Mouse (Mus musculus): Measurements from ENCODE around the gene Ddah1. TPM values are rescaled to one million over a fixed set of nuclear protein-coding genes. Genes with fewer than 3 reads are reported as not detected.

Ddah1 gene
- polyA plus RNA-seq, 1 experiment from 2014 or later, result 15.6 TPM

- Histone ChIP-seq H3K27me3 (ENCODE audit: control insufficient read depth, insufficient read depth, low read length) (no peaks in the 10 kb centered on the region), H3K27ac (replicated peaks; ENCODE audit: low read depth, low read length) (no peak overlapping the region), H3K9ac (ENCODE audit: low read length) (no peak overlapping the region), H3K4me1 (ENCODE audit: control insufficient read depth, insufficient read depth, low read length) (peaks cover 7% of the 10 kb centered on the region; the same call in 1 of the 2 replicates), H3K9me3 (ENCODE audit: control insufficient read depth, low read length) (no peaks in the 10 kb centered on the region), H3K4me2 (ENCODE audit: low read depth, severe bottlenecking) (no peak overlapping the region), H3K36me3 (ENCODE audit: control insufficient read depth, insufficient read depth, low read length) (no peaks in the 10 kb centered on the region), H3K4me3 (ENCODE audit: low read depth, low read length) (no peak overlapping the region)
- ATAC-seq (ENCODE audit: insufficient number of reproducible peaks, low FRiP score, low TSS enrichment, low read depth), result no peak
- WGBS, result 85% methylated on average over 11 of the region's 11 CpGs
- DNase-seq (ENCODE audit: low spot score), result no peak
Observed at GRCm38 (mm10) chr3:145825416-145826055, 67.1 kb downstream of the Ddah1 start.

- Histone ChIP-seq H3K4me1 (ENCODE audit: control insufficient read depth, insufficient read depth, low read length) (peaks cover 7% of the 10 kb centered on the region; the same call in 1 of the 2 replicates), H3K9ac (ENCODE audit: low read length) (no peak overlapping the region), H3K27ac (replicated peaks; ENCODE audit: low read depth, low read length) (no peak overlapping the region; the same call in 1 of the 2 replicates), H3K4me2 (ENCODE audit: low read depth, severe bottlenecking) (peak overlapping the region; percentile 20; the same call in 1 of the 2 replicates), H3K27me3 (ENCODE audit: control insufficient read depth, insufficient read depth, low read length) (no peaks in the 10 kb centered on the region), H3K9me3 (ENCODE audit: control insufficient read depth, low read length) (no peaks in the 10 kb centered on the region), H3K4me3 (ENCODE audit: low read depth, low read length) (no peak overlapping the region), H3K36me3 (ENCODE audit: control insufficient read depth, insufficient read depth, low read length) (no peaks in the 10 kb centered on the region)
- peak; percentile 55 for DNase-seq (ENCODE audit: low spot score)
- no peak for ATAC-seq (ENCODE audit: insufficient number of reproducible peaks, low FRiP score, low TSS enrichment, low read depth)
- 39% methylated on average over 18 of the region's 18 CpGs for WGBS
Observed at GRCm38 (mm10) chr3:145827191-145828045, 68.9 kb downstream of the Ddah1 start.

- Histone ChIP-seq H3K27me3 (ENCODE audit: control insufficient read depth, insufficient read depth, low read length) (no peaks in the 10 kb centered on the region), H3K36me3 (ENCODE audit: control insufficient read depth, insufficient read depth, low read length) (no peaks in the 10 kb centered on the region), H3K9me3 (ENCODE audit: control insufficient read depth, low read length) (no peaks in the 10 kb centered on the region), H3K9ac (ENCODE audit: low read length) (no peak overlapping the region), H3K4me1 (ENCODE audit: control insufficient read depth, insufficient read depth, low read length) (peaks cover 7% of the 10 kb centered on the region; the same call in 1 of the 2 replicates), H3K27ac (replicated peaks; ENCODE audit: low read depth, low read length) (no peak overlapping the region), H3K4me3 (ENCODE audit: low read depth, low read length) (no peak overlapping the region), H3K4me2 (ENCODE audit: low read depth, severe bottlenecking) (no peak overlapping the region)
- no peak for DNase-seq (ENCODE audit: low spot score)
- WGBS, result 71% methylated on average over 5 of the region's 5 CpGs
- ATAC-seq (ENCODE audit: insufficient number of reproducible peaks, low FRiP score, low TSS enrichment, low read depth), result no peak
Observed at GRCm38 (mm10) chr3:145828906-145829305, 70.4 kb downstream of the Ddah1 start.

- no peak for ATAC-seq (ENCODE audit: insufficient number of reproducible peaks, low FRiP score, low TSS enrichment, low read depth)
- no peak for DNase-seq (ENCODE audit: low spot score)
- no peaks in the 10 kb centered on the region for H3K36me3 ChIP-seq (ENCODE audit: control insufficient read depth, insufficient read depth, low read length)
- H3K27ac ChIP-seq (replicated peaks; ENCODE audit: low read depth, low read length), result no peak overlapping the region
- no peaks in the 10 kb centered on the region for H3K27me3 ChIP-seq (ENCODE audit: control insufficient read depth, insufficient read depth, low read length)
- H3K4me2 ChIP-seq (ENCODE audit: low read depth, severe bottlenecking), result no peak overlapping the region
- H3K9ac ChIP-seq (ENCODE audit: low read length), result no peak overlapping the region
- no peak overlapping the region for H3K4me3 ChIP-seq (ENCODE audit: low read depth, low read length)
- no peaks in the 10 kb centered on the region for H3K4me1 ChIP-seq (ENCODE audit: control insufficient read depth, insufficient read depth, low read length)
- H3K9me3 ChIP-seq (ENCODE audit: control insufficient read depth, low read length), result no peaks in the 10 kb centered on the region
- WGBS, result 69% methylated on average over 8 of the region's 8 CpGs
Observed at GRCm38 (mm10) chr3:145833948-145834538, 75.6 kb downstream of the Ddah1 start.

GRCm38 (mm10) chr3:145838281-145838680 is 79.8 kb downstream of the Ddah1 start:
- no peak for ATAC-seq (ENCODE audit: insufficient number of reproducible peaks, low FRiP score, low TSS enrichment, low read depth)

GRCm38 (mm10) chr3:145841961-145842710 is 83.7 kb downstream of the Ddah1 start:
- Histone ChIP-seq H3K9me3 (ENCODE audit: control insufficient read depth, low read length) (no peaks in the 10 kb centered on the region), H3K27me3 (ENCODE audit: control insufficient read depth, insufficient read depth, low read length) (no peaks in the 10 kb centered on the region), H3K4me1 (ENCODE audit: control insufficient read depth, insufficient read depth, low read length) (no peaks in the 10 kb centered on the region), H3K4me2 (ENCODE audit: low read depth, severe bottlenecking) (no peak overlapping the region), H3K27ac (replicated peaks; ENCODE audit: low read depth, low read length) (no peak overlapping the region), H3K9ac (ENCODE audit: low read length) (no peak overlapping the region), H3K36me3 (ENCODE audit: control insufficient read depth, insufficient read depth, low read length) (no peaks in the 10 kb centered on the region), H3K4me3 (ENCODE audit: low read depth, low read length) (no peak overlapping the region)
- 78% methylated on average over 12 of the region's 12 CpGs for WGBS
- no peak for ATAC-seq (ENCODE audit: insufficient number of reproducible peaks, low FRiP score, low TSS enrichment, low read depth)
- DNase-seq (ENCODE audit: low spot score), result no peak

More at GRCm38 (mm10) chr3:145838281-145838680, 79.8 kb downstream of the Ddah1 start:
- H3K4me1 ChIP-seq (ENCODE audit: control insufficient read depth, insufficient read depth, low read length), result no peaks in the 10 kb centered on the region
- no peak for DNase-seq (ENCODE audit: low spot score)
- no peak overlapping the region for H3K4me2 ChIP-seq (ENCODE audit: low read depth, severe bottlenecking)
- H3K27ac ChIP-seq (replicated peaks; ENCODE audit: low read depth, low read length), result no peak overlapping the region
- no peak overlapping the region for H3K9ac ChIP-seq (ENCODE audit: low read length)
- no peaks in the 10 kb centered on the region for H3K36me3 ChIP-seq (ENCODE audit: control insufficient read depth, insufficient read depth, low read length)
- no peak overlapping the region for H3K4me3 ChIP-seq (ENCODE audit: low read depth, low read length)
- H3K9me3 ChIP-seq (ENCODE audit: control insufficient read depth, low read length), result no peaks in the 10 kb centered on the region
- no peaks in the 10 kb centered on the region for H3K27me3 ChIP-seq (ENCODE audit: control insufficient read depth, insufficient read depth, low read length)

GRCm38 (mm10) chr3:145843836-145844235 is 85.4 kb downstream of the Ddah1 start:
- Histone ChIP-seq H3K4me1 (ENCODE audit: control insufficient read depth, insufficient read depth, low read length) (no peaks in the 10 kb centered on the region), H3K27me3 (ENCODE audit: control insufficient read depth, insufficient read depth, low read length) (no peaks in the 10 kb centered on the region), H3K4me2 (ENCODE audit: low read depth, severe bottlenecking) (no peak overlapping the region), H3K4me3 (ENCODE audit: low read depth, low read length) (no peak overlapping the region), H3K9ac (ENCODE audit: low read length) (no peak overlapping the region), H3K9me3 (ENCODE audit: control insufficient read depth, low read length) (no peaks in the 10 kb centered on the region), H3K27ac (replicated peaks; ENCODE audit: low read depth, low read length) (no peak overlapping the region), H3K36me3 (ENCODE audit: control insufficient read depth, insufficient read depth, low read length) (no peaks in the 10 kb centered on the region)
- DNase-seq (ENCODE audit: low spot score), result no peak
- no peak for ATAC-seq (ENCODE audit: insufficient number of reproducible peaks, low FRiP score, low TSS enrichment, low read depth)
- 86% methylated on average over 3 of the region's 3 CpGs for WGBS

- Histone ChIP-seq H3K27ac (replicated peaks; ENCODE audit: low read depth, low read length) (no peak overlapping the region), H3K9ac (ENCODE audit: low read length) (no peak overlapping the region), H3K4me1 (ENCODE audit: control insufficient read depth, insufficient read depth, low read length) (no peaks in the 10 kb centered on the region), H3K9me3 (ENCODE audit: control insufficient read depth, low read length) (no peaks in the 10 kb centered on the region), H3K27me3 (ENCODE audit: control insufficient read depth, insufficient read depth, low read length) (no peaks in the 10 kb centered on the region), H3K36me3 (ENCODE audit: control insufficient read depth, insufficient read depth, low read length) (no peaks in the 10 kb centered on the region), H3K4me2 (ENCODE audit: low read depth, severe bottlenecking) (no peak overlapping the region), H3K4me3 (ENCODE audit: low read depth, low read length) (no peak overlapping the region)
- ATAC-seq (ENCODE audit: insufficient number of reproducible peaks, low FRiP score, low TSS enrichment, low read depth) (no peak), DNase-seq (ENCODE audit: low spot score) (no peak)
- 91% methylated on average over 3 of the region's 3 CpGs for WGBS
Observed at GRCm38 (mm10) chr3:145844891-145845290, 86.4 kb downstream of the Ddah1 start.

All from limb, embryonic 11.5 days (tissue).